Mouse (Mus musculus): ENCODE data around the gene Sap30l.

DNA sequence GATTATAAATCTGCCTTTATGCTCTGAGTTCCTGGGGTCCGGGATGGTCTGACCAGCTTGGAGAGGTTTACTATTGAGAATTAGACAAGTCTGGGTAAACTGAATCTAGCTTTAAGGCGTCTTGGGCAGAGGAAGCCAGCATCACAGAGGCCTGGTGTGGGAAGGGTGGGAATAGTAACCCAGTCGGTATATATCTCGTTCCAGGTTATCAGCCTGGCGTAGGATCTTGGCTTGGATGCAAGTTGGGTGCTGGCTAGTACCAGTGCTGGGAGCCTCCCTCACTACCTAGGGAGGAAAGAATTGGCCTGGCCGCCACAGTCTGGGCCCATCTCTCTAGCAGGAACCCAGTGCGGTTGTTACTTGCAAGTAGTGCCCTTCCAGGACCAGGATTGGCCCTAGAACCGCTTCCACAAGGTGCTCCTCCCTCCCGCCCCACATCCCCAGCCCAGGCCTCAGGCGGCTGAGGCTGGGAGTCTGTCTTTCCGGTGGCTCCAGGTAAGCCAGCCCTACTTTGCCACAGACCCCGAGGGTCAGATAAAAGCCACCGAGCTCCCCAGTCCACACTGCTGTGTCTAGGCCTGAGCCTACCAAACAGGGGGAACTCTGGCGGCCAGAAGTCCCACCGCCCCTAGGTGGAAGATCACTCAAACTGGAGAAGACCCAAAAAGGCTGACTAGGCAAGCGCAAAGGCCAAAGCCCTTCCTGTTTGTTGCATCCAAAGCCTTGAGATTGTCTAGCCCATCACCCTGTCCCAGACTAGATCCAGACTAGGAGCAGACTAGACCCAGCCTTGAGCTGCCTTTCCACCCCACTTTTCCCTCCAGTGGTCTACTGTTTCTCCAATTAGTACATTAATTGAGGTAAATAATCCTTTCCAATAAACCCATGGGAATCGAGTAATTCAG is 28.7 kb downstream of the Sap30l start:
- TF ChIP-seq POLR2A (IDR thresholded peaks at IDR 0.05; ENCODE audit: low read depth, low read length) (no peak), CTCF (IDR thresholded peaks at IDR 0.05; ENCODE audit: borderline replicate concordance, insufficient read depth, low read length) (no peak)

Data from embryonic fibroblast, embryonic 13.5 days (primary cell).